Mouse (Mus musculus) ES-E14 (cell line): ENCODE measurements around the gene S100a10.

Experiments used
- CHD2 ChIP-seq: IDR thresholded peaks from 2 replicates; pipeline ENCODE4 v1.6.1; 2014; ENCODE audit warnings: mild to moderate bottlenecking, low read depth, low read length, inconsistent platforms
- HCFC1 ChIP-seq: IDR thresholded peaks from 2 replicates; pipeline ENCODE4 v1.6.1; 2012; ENCODE audit warnings: low read length, inconsistent platforms, borderline replicate concordance; ENCODE audit not compliant: insufficient read depth
- ZC3H11A ChIP-seq: IDR thresholded peaks from 2 replicates; pipeline ENCODE4 v1.6.1; 2012; ENCODE audit warnings: low read depth, mild to moderate bottlenecking, inconsistent platforms, low read length, borderline replicate concordance
- ZNF384 ChIP-seq: IDR thresholded peaks from 2 replicates; pipeline ENCODE4 v1.6.1; 2012; ENCODE audit warnings: low read depth, low read length, inconsistent platforms

DNA sequence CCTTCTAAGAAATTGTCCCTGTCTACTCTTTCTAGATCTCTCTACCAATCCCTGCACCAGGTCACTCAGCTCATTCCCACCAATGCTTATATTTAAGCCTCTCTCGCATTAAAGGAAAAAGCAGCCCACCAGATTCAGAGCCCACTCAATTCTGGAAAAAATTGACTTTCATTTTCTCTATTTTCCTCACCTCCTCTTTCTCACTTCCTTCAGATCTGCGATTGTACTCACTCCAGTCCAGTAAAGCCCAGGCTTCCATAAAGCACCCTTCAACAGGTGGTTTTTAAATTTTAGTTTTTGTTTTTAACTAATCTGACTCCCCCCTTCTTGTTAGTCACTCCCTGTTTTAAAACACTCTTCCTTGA, 25.1 kb downstream of the S100a10 start:
- TF ChIP-seq ZNF384 (no peak), ZC3H11A (no peak), HCFC1 (no peak), CHD2 (no peak)
